Mouse (Mus musculus) liver, embryonic 15.5 days (tissue): ENCODE measurements around the gene Rrbp1. TPM values are rescaled to one million over a fixed set of nuclear protein-coding genes. Genes with fewer than 3 reads are reported as not detected.

Experiments
- ATAC-seq: fragments of 200-750 bp; cut with Nextera tagmentation; 2 replicates; pipeline ENCODE4 v1.8.0; 2017; ENCODE audit warnings: moderate number of reproducible peaks, mild to moderate bottlenecking, moderate library complexity; ENCODE audit not compliant: insufficient read depth
- H3K27ac ChIP-seq: fragments of 300-500 bp; sonication (generic); replicated peaks from 2 replicates; pipeline ENCODE4 v1.5.1; 2015; ENCODE audit warnings: mild to moderate bottlenecking, inconsistent platforms
- H3K27me3 ChIP-seq: fragments of 300-500 bp; sonication (generic); 2 replicates; pipeline ENCODE4 v1.6.1; 2015; ENCODE audit warnings: mild to moderate bottlenecking, inconsistent platforms
- H3K36me3 ChIP-seq: fragments of 300-500 bp; sonication (generic); replicated peaks from 2 replicates; pipeline ENCODE4 v1.6.1; 2015; ENCODE audit warnings: moderate library complexity, mild to moderate bottlenecking, inconsistent platforms
- H3K4me1 ChIP-seq: fragments of 300-500 bp; sonication (generic); replicated peaks from 2 replicates; pipeline ENCODE4 v1.6.1; 2015; ENCODE audit warnings: inconsistent platforms
- H3K4me2 ChIP-seq: fragments of 300-500 bp; sonication (generic); 2 replicates; pipeline ENCODE4 v1.6.1; 2015; ENCODE audit warnings: moderate library complexity, mild to moderate bottlenecking, inconsistent platforms
- H3K4me3 ChIP-seq: fragments of 300-500 bp; sonication (generic); replicated peaks from 2 replicates; pipeline ENCODE4 v1.5.1; 2015; ENCODE audit warnings: mild to moderate bottlenecking, inconsistent platforms
- H3K9ac ChIP-seq: fragments of 300-500 bp; sonication (generic); 2 replicates; pipeline ENCODE4 v1.6.1; 2015; ENCODE audit warnings: moderate library complexity, mild to moderate bottlenecking, inconsistent platforms
- H3K9me3 ChIP-seq: fragments of 300-500 bp; sonication (generic); replicated peaks from 2 replicates; pipeline ENCODE4 v1.6.1; 2016; ENCODE audit warnings: inconsistent platforms
- WGBS: fragments of 180-500 bp; shearing (Covaris S2); methylation state at CpG from one replicate; pipeline ENCODE4 v1.1.7; 2015; ENCODE audit warnings: mixed read lengths; ENCODE audit not compliant: insufficient replicate concordance; 5-methylcytosine and 5-hydroxymethylcytosine counted together
- polyA plus RNA-seq: library from polyadenylated mRNA; unstranded; fragments of >200 nt; fragmentation: Nextera tagmentation; extraction: Ambion mirVana; gene quantifications from 2 replicates; pipeline ENCODE4 v1.2.1, GENCODE M21; 2015

Rrbp1 gene
- polyA plus RNA-seq, 1 experiment from 2014 or later, result 58.9 TPM

GRCm38 (mm10) chr2:143915600-143916135 is 95.4 kb downstream of the Rrbp1 start:
- Histone ChIP-seq H3K9ac (peak overlapping the region; percentile 82), H3K27ac (peak overlapping the region; percentile 98), H3K9me3 (no peaks in the 10 kb centered on the region), H3K4me1 (peaks cover 72% of the 10 kb centered on the region), H3K4me3 (peak overlapping the region; percentile 87), H3K27me3 (peaks cover 10% of the 10 kb centered on the region; the same call in 1 of the 2 replicates), H3K4me2 (peak overlapping the region; percentile 88), H3K36me3 (no peaks in the 10 kb centered on the region)
- ATAC-seq, result peak; percentile 38
- 0% methylated on average over 32 of the region's 32 CpGs for WGBS

- WGBS, result under 1% methylated on average over 71 of the region's 71 CpGs
- Histone ChIP-seq H3K4me1 (peaks cover 67% of the 10 kb centered on the region), H3K36me3 (no peaks in the 10 kb centered on the region), H3K9me3 (no peaks in the 10 kb centered on the region), H3K9ac (peak within 1 kb of the TSS; percentile 82), H3K27me3 (peaks cover 10% of the 10 kb centered on the region; the same call in 1 of the 2 replicates), H3K27ac (peak within 1 kb of the TSS; percentile 98), H3K4me3 (peak within 1 kb of the TSS; percentile 87), H3K4me2 (peak within 1 kb of the TSS; percentile 88)
- ATAC-seq, result peak; percentile 88
These were observed 96.1 kb downstream of the Rrbp1 start, which contains the start of gene Dstn for GRCm38 (mm10) chr2:143914760-143915599. Gene Dstn (plus strand): TSS chr2:143915320.

GRCm38 (mm10) chr2:143914221-143914620 is 96.8 kb downstream of the Rrbp1 start:
- no peaks in the 10 kb centered on the region for H3K36me3 ChIP-seq
- no peaks in the 10 kb centered on the region for H3K9me3 ChIP-seq
- peak overlapping the region; percentile 98 for H3K27ac ChIP-seq
- 10% methylated on average over 10 of the region's 10 CpGs for WGBS
- peak overlapping the region; percentile 87 for H3K4me3 ChIP-seq
- no peak for ATAC-seq
- peak overlapping the region; percentile 88 for H3K4me2 ChIP-seq
- peaks cover 60% of the 10 kb centered on the region for H3K4me1 ChIP-seq
- peaks cover 10% of the 10 kb centered on the region; the same call in 1 of the 2 replicates for H3K27me3 ChIP-seq
- peak overlapping the region; percentile 50 for H3K9ac ChIP-seq

- H3K27me3 ChIP-seq, result peaks cover 10% of the 10 kb centered on the region; the same call in 1 of the 2 replicates
- no peaks in the 10 kb centered on the region for H3K36me3 ChIP-seq
- H3K4me2 ChIP-seq, result peak overlapping the region; percentile 5; the same call in 1 of the 2 replicates
- H3K4me3 ChIP-seq, result no peak overlapping the region
- H3K9ac ChIP-seq, result no peak overlapping the region
- no peak for ATAC-seq
- H3K4me1 ChIP-seq, result peaks cover 40% of the 10 kb centered on the region
- no peaks in the 10 kb centered on the region for H3K9me3 ChIP-seq
- 55% methylated on average over 2 of the region's 2 CpGs for WGBS
- no peak overlapping the region for H3K27ac ChIP-seq
These were observed 98.9 kb downstream of the Rrbp1 start for GRCm38 (mm10) chr2:143912199-143912598.

GRCm38 (mm10) chr2:143909230-143909629 is 101.8 kb downstream of the Rrbp1 start:
- H3K4me3 ChIP-seq, result no peak overlapping the region
- H3K36me3 ChIP-seq, result no peaks in the 10 kb centered on the region
- ATAC-seq, result no peak
- H3K4me2 ChIP-seq, result no peak overlapping the region
- H3K9ac ChIP-seq, result no peak overlapping the region
- whole genome bisulfite sequencing, result 67% methylated on average over 2 of the region's 2 CpGs
- H3K4me1 ChIP-seq, result peaks cover 14% of the 10 kb centered on the region
- peaks cover 9% of the 10 kb centered on the region; the same call in 1 of the 2 replicates for H3K27me3 ChIP-seq
- no peak overlapping the region for H3K27ac ChIP-seq
- H3K9me3 ChIP-seq, result no peaks in the 10 kb centered on the region

- Histone ChIP-seq H3K27me3 (no peaks in the 10 kb centered on the region), H3K9ac (no peak overlapping the region), H3K4me1 (peaks cover 6% of the 10 kb centered on the region; the same call in 1 of the 2 replicates), H3K4me3 (no peak overlapping the region), H3K36me3 (no peaks in the 10 kb centered on the region), H3K9me3 (no peaks in the 10 kb centered on the region), H3K4me2 (no peak overlapping the region), H3K27ac (no peak overlapping the region)
- no peak for ATAC-seq
- 61% methylated on average over 5 of the region's 5 CpGs for WGBS
These were observed 106.2 kb downstream of the Rrbp1 start for GRCm38 (mm10) chr2:143904896-143905295.

- ATAC-seq, result no peak
- H3K4me2 ChIP-seq, result no peak overlapping the region
- WGBS, result 63% methylated on average over 9 of the region's 9 CpGs
These were observed 107.6 kb downstream of the Rrbp1 start for GRCm38 (mm10) chr2:143903376-143904045.

GRCm38 (mm10) chr2:143900821-143901351 is 110.2 kb downstream of the Rrbp1 start:
- Histone ChIP-seq H3K4me1 (peaks cover 17% of the 10 kb centered on the region), H3K4me2 (no peak overlapping the region), H3K9ac (no peak overlapping the region), H3K4me3 (no peak overlapping the region), H3K36me3 (no peaks in the 10 kb centered on the region), H3K9me3 (no peaks in the 10 kb centered on the region), H3K27ac (no peak overlapping the region), H3K27me3 (no peaks in the 10 kb centered on the region)
- 69% methylated on average over 5 of the region's 5 CpGs for WGBS
- ATAC-seq, result no peak

More at GRCm38 (mm10) chr2:143903376-143904045, 107.6 kb downstream of the Rrbp1 start:
- Histone ChIP-seq H3K27me3 (no peaks in the 10 kb centered on the region), H3K9ac (no peak overlapping the region), H3K27ac (no peak overlapping the region), H3K4me3 (no peak overlapping the region), H3K36me3 (no peaks in the 10 kb centered on the region), H3K4me1 (peaks cover 12% of the 10 kb centered on the region), H3K9me3 (no peaks in the 10 kb centered on the region)

GRCm38 (mm10) chr2:143899470-143900220 is 111.4 kb downstream of the Rrbp1 start:
- Histone ChIP-seq H3K4me2 (no peak overlapping the region), H3K4me3 (no peak overlapping the region), H3K27ac (no peak overlapping the region), H3K36me3 (no peaks in the 10 kb centered on the region), H3K27me3 (no peaks in the 10 kb centered on the region), H3K4me1 (peaks cover 17% of the 10 kb centered on the region), H3K9me3 (no peaks in the 10 kb centered on the region), H3K9ac (no peak overlapping the region)
- no peak for ATAC-seq
- 48% methylated on average over 9 of the region's 9 CpGs for WGBS
